Mouse (Mus musculus): ENCODE results near the gene Abca2. TPM values are rescaled to one million over a fixed set of nuclear protein-coding genes. Genes with fewer than 3 reads are reported as not detected.

The Abca2 gene
- total and polyA plus RNA-seq, 3 experiments: 36.1 to 43.4 (median 41.1) TPM

- Histone ChIP-seq H3K36me3 (ENCODE audit: control insufficient read depth, insufficient read depth, low read length) (no peaks in the 10 kb centered on the region), H3K9ac (ENCODE audit: low read depth, low read length) (no peak overlapping the region), H3K27ac (no peak overlapping the region), H3K79me2 (replicated peaks; ENCODE audit: control insufficient read depth, insufficient read depth, low read length) (no peaks in the 10 kb centered on the region), H3K4me1 (ENCODE audit: control insufficient read depth, insufficient read depth, low read length) (no peaks in the 10 kb centered on the region), H3K4me3 (no peak overlapping the region), H3K27me3 (ENCODE audit: control insufficient read depth, insufficient read depth, low read length) (no peaks in the 10 kb centered on the region)
- 84% methylated on average over 6 of the region's 6 CpGs for WGBS
- TF ChIP-seq CTCF (IDR thresholded peaks at IDR 0.05): no peak
- intact Hi-C loops (cut with DNase I): no loop called here
- no peak for DNase-seq
These were observed 59.6 kb downstream of the Abca2 start for GRCm38 (mm10) chr2:25487965-25488670.

DNA sequence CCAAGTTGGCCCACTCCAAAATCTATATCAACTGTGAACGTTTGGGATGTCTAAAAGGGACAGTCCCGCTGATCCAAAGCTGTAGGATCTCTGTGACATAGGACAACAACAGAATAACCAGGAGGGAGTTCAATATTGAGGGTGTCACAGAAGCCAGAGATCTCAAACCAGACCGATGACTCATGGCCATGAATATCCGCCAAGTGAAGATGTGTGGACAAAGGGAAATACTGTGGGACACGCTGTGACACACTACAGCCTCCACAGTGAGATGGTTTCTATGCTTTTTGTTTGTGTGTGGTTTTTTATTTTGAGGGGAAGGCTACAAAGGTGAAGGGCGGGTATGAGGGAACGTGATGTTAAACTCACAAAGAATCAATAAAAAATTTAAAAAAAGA lies 60.2 kb downstream of the Abca2 start:
- intact Hi-C loops (cut with DNase I): no loop called here
- WGBS: 50% methylated on average over 7 of the region's 7 CpGs
- no peak for TF ChIP-seq POLR2A (IDR thresholded peaks at IDR 0.05; ENCODE audit: insufficient read depth, low read depth, low read length)
- no peak for TF ChIP-seq EP300 (IDR thresholded peaks at IDR 0.05; ENCODE audit: insufficient read depth, low read depth, low read length)
- no peak for TF ChIP-seq CTCF (IDR thresholded peaks at IDR 0.05)
- no peak for DNase-seq
- H3K4me3 ChIP-seq: no peak overlapping the region
- H3K27ac ChIP-seq: no peak overlapping the region
- no peak overlapping the region for H3K9ac ChIP-seq (ENCODE audit: low read depth, low read length)
- no peaks in the 10 kb centered on the region for H3K79me2 ChIP-seq (replicated peaks; ENCODE audit: control insufficient read depth, insufficient read depth, low read length)
- H3K36me3 ChIP-seq (ENCODE audit: control insufficient read depth, insufficient read depth, low read length): no peaks in the 10 kb centered on the region
- no peaks in the 10 kb centered on the region for H3K27me3 ChIP-seq (ENCODE audit: control insufficient read depth, insufficient read depth, low read length)
- no peaks in the 10 kb centered on the region for H3K4me1 ChIP-seq (ENCODE audit: control insufficient read depth, insufficient read depth, low read length)

GRCm38 (mm10) chr2:25492988-25493387 lies 64.5 kb downstream of the Abca2 start:
- no peak overlapping the region for H3K4me3 ChIP-seq
- intact Hi-C loops (cut with DNase I): no loop called here
- WGBS: 81% methylated on average over 5 of the region's 5 CpGs

GRCm38 (mm10) chr2:25493476-25493961 lies 65.0 kb downstream of the Abca2 start, which contains the start of gene Lcn12:
TSS of gene Lcn12 (minus strand) at chr2:25493911.
- WGBS: 77% methylated on average over 5 of the region's 5 CpGs
- no peak within 1 kb of the TSS for H3K27ac ChIP-seq
- no peaks in the 10 kb centered on the region for H3K79me2 ChIP-seq (replicated peaks; ENCODE audit: control insufficient read depth, insufficient read depth, low read length)
- intact Hi-C loops (cut with DNase I): no loop called here
- no peaks in the 10 kb centered on the region for H3K27me3 ChIP-seq (ENCODE audit: control insufficient read depth, insufficient read depth, low read length)
- DNase-seq: no peak
- TF ChIP-seq CTCF (IDR thresholded peaks at IDR 0.05): no peak
- no peak for TF ChIP-seq EP300 (IDR thresholded peaks at IDR 0.05; ENCODE audit: insufficient read depth, low read depth, low read length)
- no peak for TF ChIP-seq POLR2A (IDR thresholded peaks at IDR 0.05; ENCODE audit: insufficient read depth, low read depth, low read length)
- no peak within 1 kb of the TSS for H3K9ac ChIP-seq (ENCODE audit: low read depth, low read length)
- H3K4me3 ChIP-seq: no peak within 1 kb of the TSS
- H3K4me1 ChIP-seq (ENCODE audit: control insufficient read depth, insufficient read depth, low read length): no peaks in the 10 kb centered on the region
- no peaks in the 10 kb centered on the region for H3K36me3 ChIP-seq (ENCODE audit: control insufficient read depth, insufficient read depth, low read length)

More at GRCm38 (mm10) chr2:25492988-25493387, 64.5 kb downstream of the Abca2 start:
- DNase-seq: no peak
- Histone ChIP-seq H3K27ac (no peak overlapping the region), H3K27me3 (ENCODE audit: control insufficient read depth, insufficient read depth, low read length) (no peaks in the 10 kb centered on the region), H3K9ac (ENCODE audit: low read depth, low read length) (no peak overlapping the region), H3K79me2 (replicated peaks; ENCODE audit: control insufficient read depth, insufficient read depth, low read length) (no peaks in the 10 kb centered on the region), H3K4me1 (ENCODE audit: control insufficient read depth, insufficient read depth, low read length) (no peaks in the 10 kb centered on the region), H3K36me3 (ENCODE audit: control insufficient read depth, insufficient read depth, low read length) (no peaks in the 10 kb centered on the region)
- TF ChIP-seq CTCF (IDR thresholded peaks at IDR 0.05): no peak
- TF ChIP-seq POLR2A (IDR thresholded peaks at IDR 0.05; ENCODE audit: insufficient read depth, low read depth, low read length): no peak
- TF ChIP-seq EP300 (IDR thresholded peaks at IDR 0.05; ENCODE audit: insufficient read depth, low read depth, low read length): no peak

GRCm38 (mm10) chr2:25496462-25496861 lies 68.0 kb downstream of the Abca2 start:
- Histone ChIP-seq H3K36me3 (ENCODE audit: control insufficient read depth, insufficient read depth, low read length) (no peaks in the 10 kb centered on the region), H3K79me2 (replicated peaks; ENCODE audit: control insufficient read depth, insufficient read depth, low read length) (no peaks in the 10 kb centered on the region), H3K27ac (no peak overlapping the region), H3K9ac (ENCODE audit: low read depth, low read length) (no peak overlapping the region), H3K4me1 (ENCODE audit: control insufficient read depth, insufficient read depth, low read length) (peaks cover 4% of the 10 kb centered on the region), H3K4me3 (no peak overlapping the region), H3K27me3 (ENCODE audit: control insufficient read depth, insufficient read depth, low read length) (no peaks in the 10 kb centered on the region)
- TF ChIP-seq CTCF (IDR thresholded peaks at IDR 0.05): peak; percentile 59
- TF ChIP-seq POLR2A (IDR thresholded peaks at IDR 0.05; ENCODE audit: insufficient read depth, low read depth, low read length): no peak
- no peak for TF ChIP-seq EP300 (IDR thresholded peaks at IDR 0.05; ENCODE audit: insufficient read depth, low read depth, low read length)
- DNase-seq: no peak
- intact Hi-C loops (cut with DNase I): no loop called here
- WGBS: 44% methylated on average over 4 of the region's 4 CpGs

Small RNA genes within 50 kb of the gene (microRNA-seq; reads per million reads assigned to microRNA genes)
- 0 to 0.77 reads per million in 2 experiments for gene Mir3087

Other genes starting within 250 kb of the Abca2 start
Only the 30 nearest of the 43 such genes appear.
- under 1 TPM; 0.47 to 0.61 TPM for gene Rnf208, start 186.4 kb upstream of the Abca2 start, total RNA-seq (2021)
- 1.5 and 2.4 TPM in 2 replicates for gene Rnf208, start 186.4 kb upstream of the Abca2 start, polyA plus RNA-seq (2012; rRNA removed)
- not detected for gene Cysrt1, start 186.3 kb upstream of the Abca2 start, total RNA-seq (2021)
- gene Cysrt1, start 186.3 kb upstream of the Abca2 start, polyA plus RNA-seq (2012; rRNA removed): not detected in 2 replicates
- 1 to 10 TPM in 1 of 2 experiments, under 1 TPM in 1; 0.68 to 1.8 TPM for gene AL732309.1, start 181.8 kb upstream of the Abca2 start, total RNA-seq (2021)
- 4.7 and 6.1 TPM in 2 replicates for gene AL732309.1, start 181.8 kb upstream of the Abca2 start, polyA plus RNA-seq (2012; rRNA removed)
- gene Tmem203, start 173.3 kb upstream of the Abca2 start, total RNA-seq (2021): 10 to 100 TPM; 13.1 to 14.1 TPM
- 18.2 and 22.2 TPM in 2 replicates for gene Tmem203, start 173.3 kb upstream of the Abca2 start, polyA plus RNA-seq (2012; rRNA removed)
- 1 to 10 TPM; 5.9 to 6.7 TPM for gene Tprn, start 166.1 kb upstream of the Abca2 start, total RNA-seq (2021)
- 7.5 and 9.9 TPM in 2 replicates for gene Tprn, start 166.1 kb upstream of the Abca2 start, polyA plus RNA-seq (2012; rRNA removed)
- gene Ssna1, start 156.3 kb upstream of the Abca2 start, total RNA-seq (2021): 10 to 100 TPM; 39.7 to 41.5 TPM
- gene Ssna1, start 156.3 kb upstream of the Abca2 start, polyA plus RNA-seq (2012; rRNA removed): 33.1 and 36.3 TPM in 2 replicates
- gene Anapc2, start 156.2 kb upstream of the Abca2 start, total RNA-seq (2021): 10 to 100 TPM; 36.0 to 36.3 TPM
- gene Anapc2, start 156.2 kb upstream of the Abca2 start, polyA plus RNA-seq (2012; rRNA removed): 57.2 and 68.2 TPM in 2 replicates
- gene Tmem210, start 140.6 kb upstream of the Abca2 start, total RNA-seq (2021): not detected
- 0.27 and 0.44 TPM in 2 replicates for gene Tmem210, start 140.6 kb upstream of the Abca2 start, polyA plus RNA-seq (2012; rRNA removed)
- not detected for gene Lrrc26, start 138.8 kb upstream of the Abca2 start, total RNA-seq (2021)
- gene Lrrc26, start 138.8 kb upstream of the Abca2 start, polyA plus RNA-seq (2012; rRNA removed): 2.9 TPM in 1 of 2 replicates, not detected in the other
- gene Grin1, start 109.5 kb upstream of the Abca2 start, total RNA-seq (2021): not detected
- gene Grin1, start 109.5 kb upstream of the Abca2 start, polyA plus RNA-seq (2012; rRNA removed): 0.18 and 0.41 TPM in 2 replicates
- gene Man1b1, start 96.4 kb upstream of the Abca2 start, total RNA-seq (2021): 10 to 100 TPM; 21.6 to 22.5 TPM
- gene Man1b1, start 96.4 kb upstream of the Abca2 start, polyA plus RNA-seq (2012; rRNA removed): 8.2 and 9.9 TPM in 2 replicates
- 1 to 10 TPM; 4.8 to 5.4 TPM for gene Dpp7, start 72.3 kb upstream of the Abca2 start, total RNA-seq (2021)
- 11.4 and 11.8 TPM in 2 replicates for gene Dpp7, start 72.3 kb upstream of the Abca2 start, polyA plus RNA-seq (2012; rRNA removed)
- 1 to 10 TPM; 7.2 to 7.9 TPM for gene Uap1l1, start 63.0 kb upstream of the Abca2 start, total RNA-seq (2021)
- 7.6 and 8.3 TPM in 2 replicates for gene Uap1l1, start 63.0 kb upstream of the Abca2 start, polyA plus RNA-seq (2012; rRNA removed)
- not detected for gene Sapcd2, start 56.4 kb upstream of the Abca2 start, total RNA-seq (2021)
- gene Sapcd2, start 56.4 kb upstream of the Abca2 start, polyA plus RNA-seq (2012; rRNA removed): 0.20 and 0.26 TPM in 2 replicates
- 10 to 100 TPM; 11.1 to 13.5 TPM for gene Entpd2, start 32.8 kb upstream of the Abca2 start, total RNA-seq (2021)
- gene Entpd2, start 32.8 kb upstream of the Abca2 start, polyA plus RNA-seq (2012; rRNA removed): 36.3 and 37.1 TPM in 2 replicates
- gene Npdc1, start 29.4 kb upstream of the Abca2 start, total RNA-seq (2021): 10 to 100 TPM; 21.3 to 30.4 TPM
- 47.8 and 52.2 TPM in 2 replicates for gene Npdc1, start 29.4 kb upstream of the Abca2 start, polyA plus RNA-seq (2012; rRNA removed)
- gene Fut7, start 5.4 kb upstream of the Abca2 start, total RNA-seq (2021): under 1 TPM in 1 of 2 experiments, not detected in 1; 0.11 TPM
- gene Fut7, start 5.4 kb upstream of the Abca2 start, polyA plus RNA-seq (2012; rRNA removed): 0.43 TPM in 1 of 2 replicates, not detected in the other
- gene Clic3, start 28.1 kb downstream of the Abca2 start, total RNA-seq (2021): 1 to 10 TPM; 1.4 to 1.8 TPM
- 4.8 and 7.4 TPM in 2 replicates for gene Clic3, start 28.1 kb downstream of the Abca2 start, polyA plus RNA-seq (2012; rRNA removed)
- gene Paxx, start 32.4 kb downstream of the Abca2 start, total RNA-seq (2021): 10 to 100 TPM; 17.7 to 20.6 TPM
- 32.8 and 36.8 TPM in 2 replicates for gene Paxx, start 32.4 kb downstream of the Abca2 start, polyA plus RNA-seq (2012; rRNA removed)
- gene Ptgds, start 41.3 kb downstream of the Abca2 start, total RNA-seq (2021): 100 to 1,000 TPM; 472 to 774 TPM
- gene Ptgds, start 41.3 kb downstream of the Abca2 start, polyA plus RNA-seq (2012; rRNA removed): 198 and 795 TPM in 2 replicates
- gene Lcn12, start 65.2 kb downstream of the Abca2 start, total RNA-seq (2021): not detected
- gene Lcn12, start 65.2 kb downstream of the Abca2 start, polyA plus RNA-seq (2012; rRNA removed): not detected in 2 replicates
- 10 to 100 TPM; 82.7 to 84.8 TPM for gene Fbxw5, start 72.0 kb downstream of the Abca2 start, total RNA-seq (2021)
- gene Fbxw5, start 72.0 kb downstream of the Abca2 start, polyA plus RNA-seq (2012; rRNA removed): 32.9 and 41.0 TPM in 2 replicates
- 1 to 10 TPM; 1.3 to 1.6 TPM for gene C8g, start 73.0 kb downstream of the Abca2 start, total RNA-seq (2021)
- gene C8g, start 73.0 kb downstream of the Abca2 start, polyA plus RNA-seq (2012; rRNA removed): 4.1 and 6.1 TPM in 2 replicates
- 10 to 100 TPM; 13.5 to 15.8 TPM for gene Traf2, start 118.2 kb downstream of the Abca2 start, total RNA-seq (2021)
- 10.8 and 15.1 TPM in 2 replicates for gene Traf2, start 118.2 kb downstream of the Abca2 start, polyA plus RNA-seq (2012; rRNA removed)
- gene Edf1, start 129.1 kb downstream of the Abca2 start, total RNA-seq (2021): 100 to 1,000 TPM; 211 to 222 TPM
- 81.9 and 110 TPM in 2 replicates for gene Edf1, start 129.1 kb downstream of the Abca2 start, polyA plus RNA-seq (2012; rRNA removed)
- 1 to 10 TPM in 1 of 2 experiments, under 1 TPM in 1; 0.60 to 2.2 TPM for gene Mamdc4, start 146.1 kb downstream of the Abca2 start, total RNA-seq (2021)
- 1.6 and 8.5 TPM in 2 replicates for gene Mamdc4, start 146.1 kb downstream of the Abca2 start, polyA plus RNA-seq (2012; rRNA removed)
- gene Phpt1, start 146.5 kb downstream of the Abca2 start, total RNA-seq (2021): 10 to 100 TPM; 52.6 to 69.9 TPM
- gene Phpt1, start 146.5 kb downstream of the Abca2 start, polyA plus RNA-seq (2012; rRNA removed): 100 and 101 TPM in 2 replicates
- under 1 TPM; 0.05 to 0.36 TPM for gene Ajm1, start 153.1 kb downstream of the Abca2 start, total RNA-seq (2021)
- 0.15 and 1.1 TPM in 2 replicates for gene Ajm1, start 153.1 kb downstream of the Abca2 start, polyA plus RNA-seq (2012; rRNA removed)
- gene Rabl6, start 179.8 kb downstream of the Abca2 start, total RNA-seq (2021): 10 to 100 TPM; 61.2 to 65.3 TPM
- gene Rabl6, start 179.8 kb downstream of the Abca2 start, polyA plus RNA-seq (2012; rRNA removed): 48.8 and 56.0 TPM in 2 replicates
- not detected for gene Ccdc183, start 189.0 kb downstream of the Abca2 start, total RNA-seq (2021)
- gene Ccdc183, start 189.0 kb downstream of the Abca2 start, polyA plus RNA-seq (2012; rRNA removed): not detected in 2 replicates

All from heart, adult 2 months (tissue).